In the genomic region with DNA sequence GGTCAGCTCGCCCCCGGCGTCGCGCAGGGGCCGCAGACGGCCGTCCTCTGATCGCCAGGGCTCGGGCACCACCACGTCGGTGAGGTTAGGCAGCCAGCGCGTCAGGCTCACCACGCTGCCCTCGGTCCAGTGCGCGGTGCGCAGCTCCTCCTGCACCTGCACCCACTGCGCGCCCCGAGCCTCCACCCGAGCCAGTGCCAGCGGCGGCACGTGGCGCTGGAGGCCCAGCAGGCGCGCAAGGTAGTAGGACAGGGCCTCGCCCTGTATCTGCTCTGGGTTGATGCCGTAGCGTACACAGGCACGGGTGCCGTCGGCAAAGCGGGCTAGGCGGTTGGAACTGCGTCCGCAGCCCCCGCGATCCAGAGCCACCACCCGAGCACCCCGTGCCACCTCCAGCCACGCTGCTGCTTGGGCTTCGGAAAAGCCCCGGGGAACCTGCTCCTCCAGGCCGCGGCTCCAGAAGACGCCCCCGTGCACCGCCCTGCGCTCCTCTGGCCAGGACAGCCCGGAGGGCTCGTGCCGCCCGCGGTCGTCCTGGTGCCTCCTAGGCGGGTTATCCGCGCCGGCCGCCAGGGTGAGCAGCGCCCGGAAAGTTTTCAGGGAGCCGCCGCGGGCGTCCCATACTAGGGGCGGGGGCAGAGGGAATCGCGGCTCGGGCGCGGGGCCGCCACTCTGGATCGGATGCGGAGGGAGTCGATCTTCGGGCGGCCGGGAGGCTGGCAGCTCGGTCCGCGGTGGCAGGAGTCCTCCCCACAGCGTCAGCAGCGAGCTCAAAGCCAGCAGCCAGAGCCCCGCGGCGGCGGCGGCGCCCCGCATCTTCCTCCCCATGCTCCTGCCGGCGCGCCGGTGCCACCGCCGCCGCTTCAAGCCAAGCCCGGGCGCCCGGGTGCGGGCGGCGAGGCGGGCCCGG, we compare ENCODE assay signal across 8 mouse cellular contexts. TPM values are rescaled to one million over a fixed set of nuclear protein-coding genes. Genes with fewer than 3 reads are reported as not detected.
DNase-seq lines count a peak whose midpoint lies in the region; ATAC-seq and TF ChIP-seq lines count a peak whose summit lies in the region.
"Had no signal": no experiment of that assay in that cellular context is flagged by ENCODE, and none has a peak within 500 bp of the region (broad histone marks: within the 10 kb centered on the region; RNA-seq: fewer than 3 reads in every experiment).

No protein-coding gene starts in this region.

- peak overlapping the region; percentile 98 for H3K9ac ChIP-seq in midbrain, embryonic 12.5 days (replicated peaks)

- peaks cover 3% of the 10 kb centered on the region; the same call in 1 of the 2 replicates for H3K9me3 ChIP-seq in midbrain, embryonic 12.5 days

- DNase-seq in adrenal gland, adult (ENCODE audit: inconsistent age in 2 of 2, low spot score in 1 of 2), result peak; percentile 31 to 73
- peak; percentile 55 to 57 for DNase-seq in cerebellum, postnatal 36 days
- DNase-seq in gastrocnemius, adult 2 months, result peak; percentile 46
- DNase-seq in induced T-regulatory cell, adult 2 months (ENCODE audit: low read depth), result peak; percentile 11
- DNase-seq in left cerebral cortex, postnatal 25 days (ENCODE audit: low spot score in 2 of 2), result peak; percentile 40 to 52
- DNase-seq in spleen, postnatal 4 days (ENCODE audit: low spot score in 2 of 2), result peak; percentile 24 to 70

- H3K4me2 ChIP-seq in midbrain, embryonic 12.5 days (replicated peaks), result peak overlapping the region; percentile 83

- H3K4me1 ChIP-seq in midbrain, embryonic 12.5 days, result peaks cover 30% of the 10 kb centered on the region

- peaks cover 13% of the 10 kb centered on the region; the same call in 1 of the 2 replicates for H3K36me3 ChIP-seq in midbrain, embryonic 12.5 days

- peak; percentile 26; the same call in 1 of the 2 replicates for TF ChIP-seq CTCF in gastrocnemius, adult 2 months (IDR thresholded peaks at IDR 0.05)

- H3K4me3 ChIP-seq in gastrocnemius, adult 2 months, result peak overlapping the region; percentile 86
- H3K4me3 ChIP-seq in midbrain, embryonic 12.5 days, result peak overlapping the region; percentile 63

- H3K27ac ChIP-seq in gastrocnemius, adult 2 months, result peak overlapping the region; percentile 66
- H3K27ac ChIP-seq in midbrain, embryonic 12.5 days (replicated peaks), result peak overlapping the region; percentile 92
- H3K27ac ChIP-seq: macrophage had no signal

- under 1% methylated on average over 95 of the region's 109 CpGs for whole genome bisulfite sequencing in midbrain, embryonic 12.5 days

- peaks cover 8% of the 10 kb centered on the region; the same call in 1 of the 2 replicates for H3K27me3 ChIP-seq in midbrain, embryonic 12.5 days

- intact Hi-C loops in gastrocnemius, adult 2 months (cut with DNase I), result loop anchor here (5.0 kb wide), 4 partner anchors 49 to 419 kb away; no protein-coding TSS in a partner anchor
- intact Hi-C loops in left cerebral cortex, postnatal 25 days (cut with DNase I), result loop anchor here (1.0 to 10.0 kb wide), 6 partner anchors 51 to 746 kb away; a partner anchor contains a TSS

- peak; percentile 59 for ATAC-seq in midbrain, embryonic 12.5 days (ENCODE audit: low FRiP score, low read depth)

RNA-seq across cellular contexts. Expression of a gene that starts 1.3 kb away (rescaled TPM):
- under 1 TPM; 0.36 to 0.53 TPM for total RNA-seq in gastrocnemius, adult 2 months (2021)
- total RNA-seq in left cerebral cortex, postnatal 25 days (2021), result 10 to 100 TPM; 68.4 to 83.1 TPM
- polyA plus RNA-seq in midbrain, embryonic 12.5 days (2016; fragmentation: Nextera tagmentation; extraction: Ambion mirVana), result 48.4 and 52.6 TPM in 2 replicates
- polyA plus RNA-seq: macrophage had no signal

RNA-seq across cellular contexts. Expression of a gene that starts 43.4 kb away (rescaled TPM):
- total RNA-seq in gastrocnemius, adult 2 months (2021), result 10 to 100 TPM; 15.9 to 17.1 TPM
- total RNA-seq in left cerebral cortex, postnatal 25 days (2021), result 100 to 1,000 TPM; 176 to 181 TPM
- 59.0 and 78.8 TPM in 2 replicates for polyA plus RNA-seq in midbrain, embryonic 12.5 days (2016; fragmentation: Nextera tagmentation; extraction: Ambion mirVana)

Comparison
In these comparisons a context has a peak if more than half of its experiments do, and no peak if none do; other contexts are left out.
1. Peak in every context shown above with its lines: DNase-seq, ATAC-seq, H3K4me3 ChIP-seq and H3K27ac ChIP-seq.
2. RNA of a gene that starts 1.3 kb away (total RNA-seq): 68.4 to 83.1 TPM in left cerebral cortex, postnatal 25 days; 0.36 to 0.53 TPM in gastrocnemius, adult 2 months; every median in the first group is over 10 times any median in the second.
3. RNA of a gene that starts 43.4 kb away (total RNA-seq): 176 to 181 TPM in left cerebral cortex, postnatal 25 days; 15.9 to 17.1 TPM in gastrocnemius, adult 2 months; every median in the first group is over 4 times any median in the second.